Mouse (Mus musculus): ENCODE results near the gene 1810046K07Rik.
A peak's percentile ranks its signal among the peaks of the same experiment; 100 is the strongest.

The 1810046K07Rik gene

GRCm38 (mm10) chr9:51305146-51305545 is 23.6 kb downstream of the 1810046K07Rik start:
- peak; percentile 24 to 39 for DNase-seq (ENCODE audit: low spot score in 2 of 2)

- DNase-seq (ENCODE audit: low spot score in 2 of 2) = no peak
Measured at GRCm38 (mm10) chr9:51303980-51304379, 24.7 kb downstream of the 1810046K07Rik start.

GRCm38 (mm10) chr9:51293541-51293940 is 35.2 kb downstream of the 1810046K07Rik start:
- no peak for DNase-seq (ENCODE audit: low spot score in 2 of 2)

GRCm38 (mm10) chr9:51292674-51293073 is 36.0 kb downstream of the 1810046K07Rik start:
- DNase-seq (ENCODE audit: low spot score in 2 of 2) = peak in 1 of 2 experiments; percentile 89

- DNase-seq (ENCODE audit: low spot score in 2 of 2) = no peak
Measured at GRCm38 (mm10) chr9:51290980-51291379, 37.7 kb downstream of the 1810046K07Rik start.

GRCm38 (mm10) chr9:51286079-51286478 is 42.6 kb downstream of the 1810046K07Rik start:
- no peak for DNase-seq (ENCODE audit: low spot score in 2 of 2)

- DNase-seq (ENCODE audit: low spot score in 2 of 2) = peak in 1 of 2 experiments; percentile 47
Measured at GRCm38 (mm10) chr9:51278500-51279381, 50.0 kb downstream of the 1810046K07Rik start, which contains the start of gene Colca2. Colca2 (minus strand) TSS chr9:51278569.

GRCm38 (mm10) chr9:51277834-51278498 is 50.8 kb downstream of the 1810046K07Rik start:
- DNase-seq (ENCODE audit: low spot score in 2 of 2) = no peak

- DNase-seq (ENCODE audit: low spot score in 2 of 2) = no peak
Measured at GRCm38 (mm10) chr9:51274678-51275077, 54.0 kb downstream of the 1810046K07Rik start.

- no peak for DNase-seq (ENCODE audit: low spot score in 2 of 2)
Measured at GRCm38 (mm10) chr9:51273581-51274154, 55.0 kb downstream of the 1810046K07Rik start.

- DNase-seq (ENCODE audit: low spot score in 2 of 2) = no peak
Measured at GRCm38 (mm10) chr9:51272102-51272501, 56.6 kb downstream of the 1810046K07Rik start.

- no peak for DNase-seq (ENCODE audit: low spot score in 2 of 2)
Measured at GRCm38 (mm10) chr9:51271073-51271472, 57.6 kb downstream of the 1810046K07Rik start.

- no peak for DNase-seq (ENCODE audit: low spot score in 2 of 2)
Measured at GRCm38 (mm10) chr9:51268852-51269251, 59.9 kb downstream of the 1810046K07Rik start.

GRCm38 (mm10) chr9:51258426-51258825 is 70.3 kb downstream of the 1810046K07Rik start:
- DNase-seq (ENCODE audit: low spot score in 2 of 2) = no peak

GRCm38 (mm10) chr9:51256780-51257502 is 71.8 kb downstream of the 1810046K07Rik start:
- DNase-seq (ENCODE audit: low spot score in 2 of 2) = no peak

All from left cerebral cortex, adult 9 months (tissue).